Mouse (Mus musculus) spleen, postnatal 4 days (tissue): ENCODE results near the gene Lrba.

Experiments used
- DNase-seq, 2 experiments: peaks; one replicate each; pipeline ENCODE4 v3.0.0; 2022; ENCODE audit warnings: low spot score in 2 of 2

The Lrba gene

DNA sequence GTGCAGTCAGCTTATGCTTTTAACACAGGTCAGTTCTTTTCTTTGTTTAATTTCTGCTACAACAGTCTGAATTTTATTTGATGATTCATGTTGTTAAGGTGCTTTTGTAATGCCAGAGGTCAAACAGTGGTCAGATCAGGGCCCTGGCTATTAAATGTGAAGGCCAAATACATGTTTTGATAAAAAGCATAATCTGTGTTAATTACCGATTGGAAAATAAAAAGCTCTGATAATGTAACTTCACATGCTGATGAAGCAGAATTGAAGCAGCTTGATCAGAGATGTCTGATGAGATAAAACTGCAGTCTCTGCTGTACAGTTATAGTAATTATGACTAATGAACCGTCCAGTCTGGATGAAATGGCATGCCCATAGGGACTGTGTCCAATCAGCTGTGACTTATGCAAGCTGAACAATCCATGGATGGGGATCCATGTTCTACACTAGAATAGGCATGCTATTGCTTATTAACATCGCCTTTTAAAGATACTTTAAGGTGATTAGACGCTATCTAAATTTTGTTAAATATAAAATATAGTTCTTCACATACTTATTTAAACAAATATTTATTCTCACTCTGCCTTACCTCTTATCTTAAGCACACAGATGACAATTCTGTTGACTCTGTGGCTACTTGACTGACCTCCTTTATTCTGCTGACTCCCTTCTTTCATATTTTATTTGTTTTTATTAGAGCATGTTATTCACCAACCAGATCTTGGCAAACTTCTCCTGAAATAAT is 336.0 kb downstream of the Lrba start:
- no peak for DNase-seq

DNA sequence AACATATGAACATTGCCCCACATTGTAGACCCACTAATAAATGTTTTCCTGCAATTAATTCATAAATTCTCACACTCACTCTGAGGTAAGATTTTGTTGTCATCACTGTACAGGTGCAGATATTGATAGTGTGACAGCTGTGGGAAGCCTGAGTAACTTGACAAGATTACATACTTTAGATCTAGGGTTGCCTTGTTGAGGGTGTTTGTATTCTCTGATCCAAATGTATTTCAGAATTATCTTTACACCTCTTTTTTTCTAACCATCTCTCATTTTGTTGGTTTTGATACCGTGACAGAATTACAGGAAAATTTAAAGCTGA is 336.5 kb downstream of the Lrba start:
- DNase-seq: no peak

DNA sequence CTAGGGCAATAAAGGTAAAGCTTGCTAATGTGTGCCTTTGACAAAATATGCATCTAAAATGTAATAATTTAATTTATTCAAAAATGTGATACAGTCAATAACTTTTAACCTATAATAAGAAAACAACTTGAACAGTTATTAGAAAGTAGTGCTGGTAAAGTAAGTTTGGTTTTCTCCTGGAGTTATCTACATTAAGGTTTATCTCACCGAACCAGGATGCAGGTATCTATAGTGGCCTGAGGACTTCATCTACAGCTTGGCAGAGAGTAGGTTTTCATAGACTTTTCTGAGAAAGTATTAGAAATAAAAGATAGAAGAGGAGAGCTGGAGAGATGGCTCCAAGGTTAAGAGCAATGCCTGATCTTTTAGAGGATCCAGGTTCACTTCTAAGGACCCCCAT is 336.9 kb downstream of the Lrba start:
- DNase-seq: no peak

DNA sequence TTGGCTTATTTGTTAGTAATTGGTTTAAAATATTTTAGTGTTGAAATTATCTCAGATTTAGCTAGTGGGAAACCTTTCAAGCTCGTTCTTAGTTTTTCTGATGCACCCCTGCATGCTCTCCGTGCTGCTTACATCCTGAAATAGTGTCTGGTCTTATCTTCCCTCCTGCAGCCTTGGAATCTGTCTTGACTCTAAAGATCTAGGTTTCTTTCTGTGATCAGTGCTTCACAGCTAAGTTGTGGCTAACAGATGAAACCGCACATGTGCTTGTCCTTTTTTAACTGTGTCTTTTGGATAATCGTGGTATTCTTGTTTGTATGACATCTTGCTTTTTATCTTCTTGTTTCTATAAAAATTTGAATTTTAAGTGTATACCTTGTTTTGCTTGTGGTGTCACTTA is 342.8 kb downstream of the Lrba start:
- DNase-seq: no peak

DNA sequence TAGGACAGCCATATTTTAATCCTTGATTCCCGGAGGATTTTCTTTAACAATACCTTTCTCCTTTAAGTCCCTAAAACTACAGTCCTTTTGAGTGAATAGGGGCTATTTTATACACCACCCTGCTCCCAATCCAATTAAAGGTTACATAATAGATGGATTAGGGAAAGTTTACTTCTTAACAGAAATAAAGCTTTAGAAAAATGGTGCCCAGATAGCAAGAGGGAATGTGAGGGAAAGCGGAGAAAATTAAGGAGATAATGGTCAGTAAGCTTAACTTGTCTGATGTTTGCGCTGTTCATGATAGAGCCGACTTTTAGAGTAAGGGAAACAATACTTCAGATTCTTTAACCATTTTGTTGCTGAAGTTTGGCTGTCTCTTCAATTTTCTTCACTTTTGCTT is 347.0 kb downstream of the Lrba start:
- DNase-seq: no peak

DNA sequence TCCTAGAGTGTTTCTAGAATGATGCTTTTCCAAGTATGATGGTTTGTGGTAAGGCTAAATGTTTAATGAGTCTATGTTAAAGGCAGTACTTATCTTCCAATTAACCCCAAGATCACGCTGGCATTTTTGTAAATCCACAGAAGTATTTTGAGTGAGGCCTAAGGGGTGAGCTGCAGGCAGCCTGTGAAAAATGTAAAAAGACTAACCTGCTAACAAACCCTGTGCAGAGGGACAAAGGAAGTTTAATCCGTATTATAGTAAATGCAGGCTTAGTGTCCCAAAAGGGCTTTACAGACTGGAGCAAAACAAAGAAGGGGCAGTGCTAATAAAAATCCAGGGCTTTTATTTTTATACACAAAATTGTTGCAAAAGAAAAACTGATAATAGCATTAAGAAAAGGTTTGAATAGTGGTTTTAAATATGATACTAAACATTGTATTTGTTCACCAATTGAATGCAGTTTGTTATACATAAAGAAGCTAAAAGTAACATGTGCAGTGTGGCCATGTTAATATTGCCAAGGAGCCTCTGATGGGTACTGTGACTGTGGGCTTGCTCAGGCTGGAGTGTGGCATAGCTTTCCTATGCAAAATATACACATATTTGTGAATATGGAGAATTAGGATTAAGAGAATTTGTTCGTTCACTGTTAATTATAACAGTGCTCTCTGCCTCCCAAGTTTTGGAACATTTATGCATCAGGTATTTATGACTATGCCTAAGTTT is 348.2 kb downstream of the Lrba start:
- no peak for DNase-seq

DNA sequence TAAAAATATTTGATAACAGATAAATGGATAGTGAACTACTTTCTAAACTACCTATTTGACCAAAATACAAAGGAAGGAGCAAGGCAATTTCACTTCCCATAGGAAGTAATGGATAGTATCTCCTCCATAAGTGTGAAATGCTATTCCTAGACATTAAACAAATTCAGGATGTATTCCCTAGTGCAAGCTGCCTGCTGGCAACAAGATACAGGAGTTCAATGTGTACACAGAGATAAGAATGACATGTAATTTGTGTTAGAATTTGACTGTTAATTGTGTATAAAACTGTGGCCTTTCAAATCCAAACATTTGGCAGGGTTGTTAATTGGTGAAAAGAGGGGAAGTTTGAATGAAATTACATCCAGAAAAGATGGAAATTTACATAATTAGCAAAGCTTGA is 350.8 kb downstream of the Lrba start:
- DNase-seq: no peak

DNA sequence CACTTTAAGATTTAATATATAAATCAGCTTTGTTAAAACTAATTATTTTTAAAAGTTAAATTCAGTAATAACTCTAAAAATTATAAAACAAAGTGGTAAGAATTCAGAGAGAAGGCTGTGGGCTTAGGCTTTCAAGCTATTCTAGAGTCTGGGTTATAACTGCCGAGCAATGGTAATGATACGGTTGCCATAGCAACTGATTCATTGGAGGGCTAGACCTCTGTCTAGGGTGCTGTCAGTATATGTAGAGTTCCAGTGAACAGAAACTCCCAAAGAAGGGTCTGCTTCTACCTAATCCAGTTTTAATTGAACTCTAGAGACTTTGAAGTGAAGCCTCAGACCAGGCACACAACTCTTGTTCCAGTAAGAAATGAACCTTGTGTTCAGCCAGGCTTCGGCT is 377.8 kb downstream of the Lrba start:
- no peak for DNase-seq

DNA sequence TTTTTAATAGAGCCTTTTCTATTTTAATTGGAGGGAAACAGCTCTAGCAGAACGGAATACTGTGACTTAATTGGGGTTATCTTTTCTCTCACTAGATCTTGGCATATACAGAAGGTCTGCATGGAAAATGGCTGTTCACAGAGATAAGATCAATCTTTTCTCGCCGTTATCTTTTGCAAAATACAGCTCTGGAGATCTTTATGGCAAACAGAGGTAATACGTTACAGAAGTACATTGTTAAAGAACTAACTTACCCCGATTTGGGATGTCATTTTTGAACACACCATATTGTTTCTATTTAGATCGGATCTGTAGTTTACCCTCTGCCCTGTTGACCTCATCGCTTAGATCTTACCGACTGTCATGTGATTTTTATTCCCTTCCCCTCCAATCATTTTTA is 381.3 kb downstream of the Lrba start:
- no peak for DNase-seq

DNA sequence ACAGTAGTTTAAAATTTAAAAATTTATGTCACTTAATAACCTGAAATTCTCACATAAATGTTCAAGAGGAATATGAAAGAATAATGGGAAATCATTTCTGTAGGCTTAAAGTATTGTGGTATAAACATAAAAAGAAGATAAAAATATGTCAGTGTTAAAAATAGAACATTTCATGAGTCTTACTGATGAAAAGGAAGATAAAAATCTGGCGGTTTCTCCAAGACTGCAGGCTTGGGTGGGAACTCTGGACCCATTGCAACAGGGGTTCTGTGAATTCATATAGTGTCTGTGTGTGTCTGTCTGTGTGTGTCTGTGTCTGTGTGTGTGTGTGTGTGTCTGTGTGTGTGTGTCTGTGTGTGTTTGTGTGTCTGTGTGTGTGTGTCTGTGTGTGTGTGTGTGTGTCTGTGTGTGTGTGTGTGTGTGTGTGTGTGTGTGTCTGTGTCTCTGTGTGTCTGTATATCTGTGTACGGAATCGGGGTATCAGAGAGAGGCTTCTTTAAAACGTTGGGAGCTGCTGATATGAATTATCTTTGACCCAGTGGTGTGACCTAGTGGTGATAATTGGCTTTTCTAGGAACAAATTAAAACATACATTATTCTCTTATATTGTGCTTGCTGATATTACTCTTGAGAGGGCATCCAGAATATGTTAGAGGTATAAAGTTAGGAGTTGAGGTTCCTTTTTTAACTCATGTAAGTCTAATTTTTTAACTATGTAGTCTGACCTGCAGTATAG is 402.7 kb downstream of the Lrba start:
- DNase-seq: no peak

DNA sequence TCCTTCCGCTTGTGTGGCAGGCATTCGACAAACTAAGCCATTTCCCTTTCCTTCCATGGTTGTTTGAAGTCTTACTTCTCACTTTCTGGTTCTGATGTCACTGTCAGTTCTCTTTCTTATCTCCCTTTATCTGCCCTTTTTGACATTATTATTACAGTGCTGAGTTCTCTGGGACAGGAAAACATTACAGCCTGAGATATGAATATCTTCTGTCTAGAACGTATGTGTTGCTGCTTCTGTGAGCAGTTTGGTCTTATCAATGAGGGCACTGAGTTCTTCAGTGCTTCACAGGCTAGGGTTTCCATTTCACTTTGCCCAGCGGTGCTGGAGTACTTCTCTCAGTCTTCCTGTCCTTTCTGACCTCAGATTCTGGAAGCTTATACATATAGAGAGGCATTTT is 404.9 kb downstream of the Lrba start:
- no peak for DNase-seq

DNA sequence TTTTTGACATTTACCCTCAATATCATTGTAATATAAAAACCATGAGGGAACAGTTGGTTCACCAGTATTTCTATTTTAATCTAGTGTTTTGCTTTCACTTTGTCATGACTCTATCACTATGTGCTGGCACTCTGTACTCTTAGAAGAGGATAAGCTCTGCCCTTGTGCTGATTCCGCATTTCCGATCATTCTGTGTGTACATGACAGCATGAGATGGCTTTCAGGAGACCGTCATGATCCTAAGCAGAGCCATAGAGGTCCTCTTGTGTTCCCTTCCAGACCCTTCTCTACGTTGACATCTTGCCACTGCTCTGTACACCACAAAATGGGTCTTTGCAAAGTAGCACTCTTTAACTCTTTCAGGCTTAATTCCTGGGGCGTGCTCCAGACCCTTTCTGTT is 411.0 kb downstream of the Lrba start:
- DNase-seq: no peak

DNA sequence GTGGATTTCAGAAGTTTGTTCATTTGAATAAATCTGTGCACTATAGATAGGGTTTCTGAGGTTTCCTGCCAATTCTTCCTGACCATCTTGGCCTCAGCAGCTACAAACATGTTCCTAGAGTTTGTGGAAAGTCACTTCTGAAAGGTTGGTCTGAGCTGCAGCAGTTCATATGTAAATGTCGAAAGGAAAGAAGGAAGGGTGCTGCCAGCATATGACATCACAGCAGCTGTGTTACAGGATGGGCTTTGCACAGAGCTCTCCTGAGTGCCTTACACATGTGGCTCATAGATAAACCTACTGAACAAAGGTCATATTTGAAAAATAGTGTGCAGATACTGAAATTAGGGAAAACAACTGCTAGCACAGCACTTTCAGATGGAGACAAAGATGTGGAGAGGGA is 411.5 kb downstream of the Lrba start:
- no peak for DNase-seq

DNA sequence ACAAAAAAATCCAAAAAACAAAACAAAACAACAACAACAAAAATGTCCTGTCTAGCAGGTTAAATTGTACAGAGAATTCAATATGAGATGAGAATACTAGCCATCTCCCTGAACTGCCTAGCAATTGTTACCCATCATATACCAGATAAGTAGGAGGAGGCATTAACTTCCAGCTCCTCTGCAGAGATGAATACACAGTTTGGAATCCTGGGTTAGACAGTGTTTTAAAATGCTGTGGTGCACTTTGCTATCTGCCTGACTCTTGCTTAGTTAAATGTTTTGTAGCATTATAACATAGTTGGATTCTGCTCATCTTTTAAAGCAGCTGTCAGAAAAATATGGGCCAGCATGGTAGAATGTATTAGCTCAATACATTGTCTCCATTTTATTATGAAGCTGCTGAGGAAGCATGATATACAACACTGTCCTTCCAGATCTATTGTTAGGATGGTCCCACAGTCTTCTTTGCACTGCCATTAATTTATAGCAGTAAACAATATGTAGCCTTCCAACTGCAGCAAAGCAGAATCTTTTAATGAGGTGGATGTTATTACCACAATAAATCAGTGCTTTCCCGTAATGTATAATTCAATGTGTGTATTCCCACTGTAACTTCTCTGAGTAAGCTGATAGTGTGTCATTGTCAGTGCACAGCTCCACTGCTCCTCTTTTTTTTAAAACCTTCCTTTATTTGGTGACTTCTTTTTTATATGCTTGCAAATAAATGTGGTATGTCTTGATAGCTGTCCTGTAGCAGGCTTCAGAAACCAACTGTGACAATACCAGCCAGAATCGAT is 414.3 kb downstream of the Lrba start:
- no peak for DNase-seq

DNA sequence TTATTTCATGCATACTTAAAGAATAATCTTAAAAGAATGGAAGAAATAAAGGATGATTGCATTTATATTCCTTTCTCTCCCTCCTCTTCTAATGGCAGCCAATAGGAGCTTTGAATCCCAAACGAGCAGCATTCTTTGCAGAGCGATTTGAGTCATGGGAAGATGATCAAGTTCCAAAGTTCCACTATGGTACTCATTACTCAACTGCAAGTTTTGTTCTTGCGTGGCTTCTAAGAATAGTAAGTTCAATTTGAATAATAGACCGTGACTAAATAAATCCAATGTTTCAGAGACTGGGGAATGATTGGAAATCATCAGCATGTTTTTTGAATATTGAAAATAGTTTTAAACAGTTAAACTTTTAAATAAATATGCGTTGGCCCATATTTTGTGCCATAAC is 416.9 kb downstream of the Lrba start:
- no peak for DNase-seq

DNA sequence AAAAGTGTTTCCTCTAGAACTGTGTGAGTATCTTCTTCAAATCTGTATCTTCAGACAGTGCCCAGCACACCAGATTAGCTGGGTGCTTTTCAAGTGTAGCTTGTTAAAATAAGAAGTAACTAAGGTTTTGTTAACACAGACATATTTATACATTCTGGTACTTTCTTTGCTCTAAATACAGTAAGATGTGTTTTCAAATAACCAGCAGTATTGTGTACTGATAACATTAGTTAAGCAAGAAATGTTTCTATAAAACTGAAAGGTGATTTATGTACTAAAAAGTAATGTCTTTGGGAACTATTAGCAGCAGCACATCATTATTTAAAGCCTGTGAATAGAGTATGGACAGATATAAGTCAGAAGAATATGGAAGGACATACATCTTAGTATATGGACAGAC is 417.3 kb downstream of the Lrba start:
- DNase-seq: no peak

DNA sequence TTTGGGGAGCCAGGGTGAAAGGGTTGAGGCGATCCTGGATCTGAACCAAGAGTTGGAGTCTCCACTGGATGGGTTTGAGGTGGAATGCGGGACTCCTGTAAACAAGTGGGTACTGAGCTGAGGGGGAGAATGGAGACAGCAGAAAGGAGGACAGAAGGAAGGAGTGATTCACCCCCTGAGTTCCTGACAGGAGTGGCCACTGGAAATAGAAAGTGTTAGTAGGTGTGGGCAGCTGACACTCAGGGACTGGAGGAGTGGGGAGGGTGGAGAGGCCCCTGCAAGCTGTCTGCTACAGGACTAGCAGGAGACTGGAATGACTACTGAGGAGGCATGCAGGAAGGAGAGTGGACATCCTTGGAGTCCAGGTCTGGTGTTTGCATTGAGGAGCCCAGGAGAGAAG is 422.3 kb downstream of the Lrba start:
- DNase-seq: no peak

DNA sequence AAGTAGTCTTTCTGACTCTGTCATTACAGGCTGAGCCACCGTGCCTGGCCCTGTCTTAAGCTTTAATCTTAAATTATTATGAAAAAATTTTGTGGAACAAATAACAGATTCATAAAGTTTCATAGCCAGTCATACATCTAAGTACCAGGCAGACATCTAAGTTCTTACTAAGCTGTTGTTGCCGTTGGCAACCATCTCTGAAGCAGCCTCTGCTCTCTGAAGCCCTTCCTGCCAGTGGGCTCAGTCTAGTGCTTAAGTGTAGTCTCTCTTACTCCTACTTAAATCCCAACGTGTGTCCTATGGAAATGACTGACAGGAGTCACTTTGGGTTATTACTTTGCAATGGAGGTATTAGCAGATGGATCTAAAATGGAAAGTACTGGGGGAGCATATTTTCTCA is 426.5 kb downstream of the Lrba start:
- no peak for DNase-seq

DNA sequence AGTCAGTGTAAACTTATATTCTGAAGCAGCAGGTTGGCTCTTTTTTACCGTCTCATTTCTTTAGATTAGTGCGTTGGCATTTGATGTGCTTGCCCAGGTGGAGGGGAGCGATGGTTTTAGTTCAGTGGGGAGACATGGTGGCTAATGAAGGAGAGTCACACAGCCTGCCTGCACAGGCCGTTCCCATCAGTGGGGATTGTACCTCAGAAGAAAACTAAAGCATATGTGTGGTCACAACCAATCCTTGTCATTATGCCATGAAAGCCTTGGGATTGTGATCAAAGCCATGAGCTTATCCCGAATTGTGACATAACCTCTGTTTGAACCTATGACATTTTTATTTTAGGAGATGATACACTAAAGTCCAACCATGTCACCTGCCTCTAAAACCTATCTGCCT is 434.8 kb downstream of the Lrba start:
- no peak for DNase-seq

DNA sequence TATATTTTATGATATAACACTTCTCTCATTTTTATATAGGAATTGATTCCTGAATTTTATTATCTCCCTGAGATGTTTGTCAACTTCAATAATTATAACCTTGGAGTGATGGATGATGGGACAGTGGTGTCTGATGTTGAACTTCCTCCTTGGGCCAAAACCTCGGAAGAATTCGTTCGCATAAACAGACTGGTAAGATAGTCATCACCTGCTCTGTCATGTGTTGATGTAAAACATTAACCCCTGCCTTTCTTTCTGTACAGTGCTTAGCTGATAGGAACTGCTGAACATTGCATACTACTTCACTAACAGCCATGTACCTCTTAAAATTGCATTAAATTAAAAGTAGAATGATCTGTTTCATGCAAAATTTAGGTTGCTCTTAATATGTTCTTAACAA is 439.9 kb downstream of the Lrba start:
- DNase-seq: no peak

DNA sequence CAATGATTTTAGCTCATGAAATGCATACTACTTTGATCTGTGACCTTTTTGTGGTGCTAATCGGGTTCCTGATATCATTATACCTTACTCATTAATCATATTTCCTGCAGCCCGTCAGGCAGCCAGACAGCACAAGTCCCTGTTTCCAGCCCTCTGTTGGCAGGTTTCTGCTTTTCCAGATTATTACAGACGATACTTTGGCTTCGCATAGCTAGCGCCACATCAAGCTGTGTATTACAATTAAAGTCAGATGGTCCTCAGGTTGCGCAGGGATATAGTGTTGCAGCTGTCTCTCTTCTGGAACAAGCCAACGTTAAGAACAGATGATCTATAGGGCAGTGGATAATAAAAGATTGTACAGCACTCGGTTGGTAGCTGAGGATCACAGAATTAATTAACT is 443.7 kb downstream of the Lrba start:
- no peak for DNase-seq

DNA sequence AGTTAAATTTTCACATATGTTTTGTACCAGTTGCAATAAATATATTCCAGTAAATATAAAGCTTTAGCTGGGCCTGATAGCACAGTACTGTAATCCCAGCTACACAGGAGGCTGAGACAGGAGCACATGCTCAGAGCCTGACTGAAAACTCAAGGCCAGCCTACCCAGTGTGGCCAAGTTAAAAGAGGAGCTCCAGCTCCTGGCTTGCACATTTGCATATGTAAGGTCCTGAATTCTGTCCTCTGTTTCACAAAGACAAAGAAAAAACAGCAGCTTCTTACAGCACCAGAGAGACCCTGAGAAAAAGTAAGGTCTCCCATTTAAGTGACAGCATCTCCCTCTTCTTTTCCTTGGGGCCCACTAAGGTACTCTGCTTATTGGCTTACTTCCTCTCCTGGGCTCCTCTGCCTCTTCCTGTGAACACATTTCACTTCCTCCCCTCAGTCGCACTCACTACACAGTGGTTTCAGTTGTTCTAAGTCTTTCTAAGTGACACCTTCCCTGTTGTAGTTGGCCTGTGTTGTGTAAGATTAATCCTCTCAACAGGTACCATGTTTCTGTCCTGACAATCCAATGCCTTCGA is 453.2 kb downstream of the Lrba start:
- DNase-seq: peak in 1 of 2 experiments; percentile 14
